Comparison of ENCODE assay signal across 18 mouse cellular contexts in genomic region chr6:34633776-34634175, GRCm38 (mm10). TPM values are rescaled to one million over a fixed set of nuclear protein-coding genes. Genes with fewer than 3 reads are reported as not detected.
DNase-seq lines count a peak whose midpoint lies in the region; ATAC-seq and TF ChIP-seq lines count a peak whose summit lies in the region.
"Had no signal": no experiment of that assay in that cellular context is flagged by ENCODE, and none has a peak within 500 bp of the region (broad histone marks: within the 10 kb centered on the region; RNA-seq: fewer than 3 reads in every experiment).

No protein-coding gene starts in this region.

- H3K27ac ChIP-seq in heart, embryonic 16.5 days (ENCODE audit: low read length) = peak overlapping the region; percentile 9
- H3K27ac ChIP-seq in CH12.LX (ENCODE audit: insufficient read depth, low read depth) = no peak overlapping the region
- peak overlapping the region; percentile 51 for H3K27ac ChIP-seq in embryonic facial prominence, embryonic 15.5 days (replicated peaks)
- H3K27ac ChIP-seq: forebrain, embryonic 15.5 days; hindbrain, embryonic 14.5 days; layer of hippocampus, adult 2 months; liver, embryonic 14.5 days had no signal

- TF ChIP-seq POLR2A in CH12.LX (IDR thresholded peaks at IDR 0.05; ENCODE audit: low read depth, low read length) = no peak

- peaks cover 32% of the 10 kb centered on the region for H3K4me1 ChIP-seq in heart, embryonic 16.5 days (ENCODE audit: control insufficient read depth, insufficient read depth, low read length)
- peaks cover 0 to 3% of the 10 kb centered on the region in 2 experiments; a peak in 1 of 4 replicates for H3K4me1 ChIP-seq in CH12.LX (ENCODE audit: control insufficient read depth in 1 of 2, insufficient read depth in 2 of 2)
- H3K4me1 ChIP-seq in embryonic facial prominence, embryonic 15.5 days = peaks cover 19% of the 10 kb centered on the region

- H3K4me2 ChIP-seq in heart, embryonic 16.5 days (ENCODE audit: low read depth, low read length) = no peak overlapping the region
- H3K4me2 ChIP-seq in CH12.LX (ENCODE audit: insufficient read depth, low read depth, poor library complexity, severe bottlenecking) = no peak overlapping the region
- H3K4me2 ChIP-seq in embryonic facial prominence, embryonic 15.5 days (replicated peaks) = no peak overlapping the region
- H3K4me2 ChIP-seq: forebrain, embryonic 15.5 days; hindbrain, embryonic 14.5 days had no signal

- 23% methylated on average over 3 of the region's 3 CpGs for WGBS in heart, embryonic 16.5 days
- 25% methylated on average over 3 of the region's 3 CpGs for WGBS in embryonic facial prominence, embryonic 15.5 days

- no peak for TF ChIP-seq RAD21 in CH12.LX (IDR thresholded peaks at IDR 0.05; ENCODE audit: low read depth, low read length)

- H3K4me3 ChIP-seq in heart, embryonic 16.5 days (ENCODE audit: low read length) = no peak overlapping the region
- H3K4me3 ChIP-seq in CH12.LX (replicated peaks in 1 of 3; ENCODE audit: low read depth in 2 of 3, low read length in 2 of 3, poor library complexity in 1 of 3) = no peak overlapping the region
- no peak overlapping the region for H3K4me3 ChIP-seq in embryonic facial prominence, embryonic 15.5 days (replicated peaks)
- H3K4me3 ChIP-seq: forebrain, embryonic 15.5 days; layer of hippocampus, adult 2 months had no signal

- in situ Hi-C loops in CH12.LX (cut with MboI; ENCODE audit: low pct_ligation_motif_present, low pct_unique_long_range_greater_than_20kb, low sequenced_read_pairs) = no loop called here

- no peaks in the 10 kb centered on the region for H3K9me3 ChIP-seq in heart, embryonic 16.5 days (replicated peaks; ENCODE audit: control insufficient read depth, low read length)
- no peaks in the 10 kb centered on the region for H3K9me3 ChIP-seq in CH12.LX (replicated peaks; ENCODE audit: low read length)
- no peaks in the 10 kb centered on the region for H3K9me3 ChIP-seq in embryonic facial prominence, embryonic 15.5 days (replicated peaks)
- H3K9me3 ChIP-seq: forebrain, embryonic 15.5 days had no signal

- H3K79me2 ChIP-seq in CH12.LX (replicated peaks; ENCODE audit: control insufficient read depth, extremely low read depth, insufficient read depth, poor library complexity, severe bottlenecking) = no peaks in the 10 kb centered on the region

- no peaks in the 10 kb centered on the region for H3K27me3 ChIP-seq in heart, embryonic 16.5 days (ENCODE audit: control insufficient read depth, insufficient read depth, low read length)
- no peaks in the 10 kb centered on the region for H3K27me3 ChIP-seq in CH12.LX (replicated peaks)
- H3K27me3 ChIP-seq in embryonic facial prominence, embryonic 15.5 days = no peaks in the 10 kb centered on the region
- H3K27me3 ChIP-seq: forebrain, embryonic 15.5 days had no signal

- dilution Hi-C loops in CH12.LX (cut with MboI; ENCODE audit: extremely low pct_ligation_motif_present, extremely low pct_unique_long_range_greater_than_20kb, low sequenced_read_pairs) = no loop called here

- peak; percentile 17 for DNase-seq in adrenal gland, adult 2 months
- DNase-seq in adrenal gland, adult 8-10 months = no peak
- DNase-seq in heart, adult 8-10 months (ENCODE audit: low spot score) = no peak
- no peak for DNase-seq in CH12.LX (ENCODE audit: extremely low read depth)
- no peak for DNase-seq in spleen, adult 18-20 months
- DNase-seq in urinary bladder, postnatal 10 days (ENCODE audit: low spot score) = no peak
- DNase-seq: cerebellum, postnatal 10 days; kidney, postnatal 10 days; thymus, postnatal 14 days had no signal

- H3K9ac ChIP-seq in heart, embryonic 16.5 days (ENCODE audit: low read length) = no peak overlapping the region
- no peak overlapping the region for H3K9ac ChIP-seq in CH12.LX (ENCODE audit: insufficient read depth, low read depth)
- no peak overlapping the region for H3K9ac ChIP-seq in embryonic facial prominence, embryonic 15.5 days
- H3K9ac ChIP-seq: forebrain, embryonic 15.5 days; hindbrain, embryonic 14.5 days; liver, embryonic 14.5 days had no signal

- H3K36me3 ChIP-seq in heart, embryonic 16.5 days (ENCODE audit: control insufficient read depth, insufficient read depth) = no peaks in the 10 kb centered on the region
- no peaks in the 10 kb centered on the region for H3K36me3 ChIP-seq in CH12.LX (replicated peaks in 1 of 2; ENCODE audit: control insufficient read depth in 1 of 2, insufficient read depth in 1 of 2, low read length in 1 of 2)
- H3K36me3 ChIP-seq in embryonic facial prominence, embryonic 15.5 days = no peaks in the 10 kb centered on the region
- H3K36me3 ChIP-seq: forebrain, embryonic 15.5 days had no signal

- ATAC-seq in heart, embryonic 16.5 days (replicated peaks; ENCODE audit: extremely low read depth, insufficient read depth, low FRiP score) = peak; percentile 60
- ATAC-seq in embryonic facial prominence, embryonic 15.5 days (ENCODE audit: insufficient number of reproducible peaks, low FRiP score, low TSS enrichment, low read depth) = no peak
- ATAC-seq: forebrain, embryonic 15.5 days; intestine, postnatal 0 days; lung, postnatal 0 days had no signal

- TF ChIP-seq EP300 in CH12.LX (IDR thresholded peaks at IDR 0.05; ENCODE audit: low read length) = no peak

- no peak for TF ChIP-seq CTCF in CH12.LX (conservative IDR thresholded peaks at IDR 0.05 in 1 of 2, IDR thresholded peaks at IDR 0.05 in 1 of 2; ENCODE audit: low read depth in 2 of 2, low read length in 2 of 2)

TF ChIP-seq in CH12.LX, 34 proteins besides CTCF, POLR2A, EP300 and RAD21:
- TF ChIP-seq RCOR1 (conservative IDR thresholded peaks at IDR 0.05; ENCODE audit: low read depth, low read length) = no peak
- 0 out of 2 replicates have a peak, but pooled peaks have one; percentile 7 for TF ChIP-seq BHLHE40 (IDR thresholded peaks at IDR 0.05; ENCODE audit: low read depth, low read length)

RNA-seq across cellular contexts. Expression of gene Cald1, which starts 35.5 kb away (rescaled TPM):
- 10 to 100 TPM; 82.4 to 89.0 TPM for total RNA-seq in adrenal gland, adult 2 months (2021)
- polyA plus RNA-seq in adrenal gland, adult 2 months (2012; rRNA removed) = 5.4 and 5.6 TPM in 2 replicates
- total RNA-seq in adrenal gland, adult 8-10 months (2022) = 10 to 100 TPM; 62.2 to 88.3 (median 71.2) TPM
- 122 and 138 TPM in 2 replicates for polyA plus RNA-seq in heart, embryonic 16.5 days (2015; fragmentation: Nextera tagmentation; extraction: Ambion mirVana)
- 10 to 100 TPM; 38.7 to 48.1 (median 43.9) TPM for total RNA-seq in heart, adult 8-10 months (2022)
- total RNA-seq in CH12.LX (2012; rRNA removed) (0.38 and 0.55 TPM in 2 replicates), CH12.LX (2014; rRNA removed) (0.97 and 1.1 TPM in 2 replicates)
- polyA plus RNA-seq in CH12.LX (2012; ENCODE audit: insufficient read length, low read depth) = 4.0 and 5.8 TPM in 2 replicates
- 290 and 306 TPM in 2 replicates for polyA plus RNA-seq in embryonic facial prominence, embryonic 15.5 days (2015; fragmentation: Nextera tagmentation; extraction: Ambion mirVana)
- total RNA-seq: megakaryocyte-erythroid progenitor cell, adult 5-6 weeks had no signal

Comparison
In these comparisons a context has a peak if more than half of its experiments do, and no peak if none do; other contexts are left out.
1. RNA of gene Cald1, which starts 35.5 kb away (total RNA-seq): 82.4 to 89.0 TPM in adrenal gland, adult 2 months, 62.2 to 88.3 TPM in adrenal gland, adult 8-10 months and 38.7 to 48.1 TPM in heart, adult 8-10 months; 0.38 to 1.1 TPM in CH12.LX; every median in the first group is over 10 times any median in the second.